Mouse (Mus musculus): ENCODE measurements around the gene Gatad2a.

DNA sequence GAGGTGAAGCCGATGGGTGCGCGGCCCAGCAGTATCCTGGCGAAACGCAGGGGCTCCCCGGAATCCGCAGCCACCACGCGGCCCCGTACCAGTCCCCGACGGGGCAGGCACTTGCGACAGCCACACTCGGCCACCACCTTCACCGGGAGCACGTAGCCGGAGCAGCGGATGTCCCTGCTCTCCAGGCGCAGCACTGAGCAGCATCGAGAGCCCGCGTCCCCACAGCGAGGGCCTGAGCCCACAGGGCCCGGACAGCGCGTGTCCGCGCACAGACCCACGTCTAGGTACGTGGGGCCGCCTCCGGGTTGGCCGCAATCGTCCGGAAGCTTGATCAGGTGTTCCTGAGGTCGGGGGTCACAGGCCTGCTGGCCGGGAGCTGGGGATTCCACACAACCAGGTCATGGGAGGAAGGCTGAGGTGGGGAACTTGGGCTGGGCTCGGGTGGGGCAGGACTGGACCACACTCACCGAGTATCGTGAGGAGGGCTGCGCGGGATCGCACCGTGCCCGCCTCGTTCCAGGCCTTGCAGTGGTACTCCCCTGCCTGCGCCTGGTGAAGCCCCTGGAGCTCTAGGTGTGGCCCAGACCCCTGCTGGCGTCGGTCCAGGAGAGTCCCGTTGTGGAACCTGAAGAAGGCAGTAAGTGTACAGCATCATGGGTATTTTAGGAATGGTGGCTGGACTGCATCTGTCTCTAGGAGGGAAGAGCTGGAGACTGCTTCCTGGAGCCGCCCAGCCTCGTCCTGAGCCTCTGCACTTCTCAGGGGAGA lies 113.2 kb downstream of the Gatad2a start:
- no peak for TF ChIP-seq POLR2A (IDR thresholded peaks at IDR 0.05; ENCODE audit: insufficient read depth, low read depth, low read length)
- no peak for TF ChIP-seq CTCF (IDR thresholded peaks at IDR 0.05)
- no peak for TF ChIP-seq EP300 (IDR thresholded peaks at IDR 0.05; ENCODE audit: insufficient read depth, low read depth, low read length)
